Mouse (Mus musculus) erythroblast, adult 5-6 weeks (primary cell): ENCODE data around the gene C530025M09Rik. TPM values are rescaled to one million over a fixed set of nuclear protein-coding genes. Genes with fewer than 3 reads are reported as not detected.

Experiments
- ATAC-seq: replicated peaks from 2 replicates; pipeline ENCODE4 v1.8.0; 2016; ENCODE audit warnings: moderate number of reproducible peaks, mild to moderate bottlenecking, moderate TSS enrichment, inconsistent platforms; ENCODE audit not compliant: poor library complexity, low FRiP score, severe bottlenecking
- total RNA-seq, 2 experiments: library from RNA; stranded (forward) in 1 of 2; stranded (reverse) in 1 of 2; fragments of 150-400 nt in 1 of 2; fragments of 200-764, 138-1000 nt in 1 of 2; gene quantifications; 2 replicates each; pipeline versions ENCODE4 v1.2.3 to v1.2.4; 2015 to 2017; ENCODE audit warnings: low replicate concordance in 2 of 2

C530025M09Rik gene
- total RNA-seq, 2 experiments from 2014 or later: not detected

DNA sequence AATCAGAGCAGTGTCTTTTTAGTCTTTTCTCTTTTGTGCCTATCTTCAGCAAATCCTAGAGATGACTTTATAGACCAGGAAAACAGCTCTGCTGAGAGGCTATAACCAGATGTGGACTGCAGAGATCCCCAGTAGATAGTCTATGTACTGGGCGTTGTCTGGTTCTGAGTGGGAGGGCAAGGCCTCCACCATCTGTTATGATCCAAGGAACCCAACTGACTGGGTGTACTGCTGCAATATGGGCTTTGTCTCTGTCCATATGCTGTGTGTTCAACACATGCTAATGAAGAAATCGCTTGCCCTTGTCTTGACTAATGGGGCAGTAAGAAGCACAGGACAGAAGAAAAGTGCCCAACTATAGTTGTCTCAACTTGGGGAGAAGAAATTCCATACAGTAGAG, 25.8 kb downstream of the C530025M09Rik start:
- ATAC-seq: no peak

DNA sequence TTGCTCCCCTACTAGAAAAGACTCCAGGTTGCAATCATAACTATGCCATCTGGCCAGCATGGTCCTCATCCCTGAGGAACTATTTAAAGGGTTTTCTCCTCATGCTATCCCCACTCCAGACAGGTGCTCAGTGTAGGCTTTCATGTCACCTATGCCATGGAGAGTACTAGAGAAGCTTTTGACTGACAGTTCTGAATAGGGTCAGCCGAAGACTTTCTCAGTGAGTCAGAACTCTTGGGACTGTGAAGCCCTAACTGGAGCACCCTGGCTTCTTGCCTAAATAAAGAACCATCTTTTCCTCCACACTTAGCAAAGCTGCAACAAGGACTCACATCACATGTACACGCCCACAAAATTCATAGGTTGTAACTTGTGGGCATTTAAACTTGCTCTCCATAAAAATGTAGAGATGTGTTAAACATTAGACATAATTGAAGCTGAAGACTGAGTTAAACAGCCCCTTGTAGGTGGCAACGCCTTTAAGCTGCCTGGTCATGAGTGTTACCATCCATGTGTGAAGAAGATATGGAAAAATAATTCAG, 26.3 kb downstream of the C530025M09Rik start:
- no peak for ATAC-seq

DNA sequence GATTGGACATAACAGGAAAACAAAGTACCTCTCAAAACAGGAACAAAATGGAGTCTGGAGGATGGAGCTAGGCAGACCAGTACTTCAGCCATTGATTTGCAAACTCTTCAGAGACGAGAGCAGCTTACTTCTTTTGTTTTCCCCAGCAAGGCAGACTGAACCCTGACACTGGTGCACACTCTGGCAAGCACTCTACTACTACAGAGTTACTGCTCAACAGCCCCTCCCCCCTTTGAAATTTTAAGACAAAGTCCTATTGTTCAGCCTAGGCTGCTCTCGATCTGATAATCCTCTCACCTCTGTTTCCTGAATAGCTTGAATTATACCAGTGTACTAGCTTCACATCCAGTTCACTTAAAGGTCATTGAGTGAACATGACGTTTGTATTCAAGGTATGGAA, 32.4 kb downstream of the C530025M09Rik start:
- no peak for ATAC-seq

Other genes with a start within 250 kb of the C530025M09Rik start
- not detected in 2 replicates for gene Syndig1, start 2.0 kb downstream of the C530025M09Rik start, total RNA-seq (2015; ENCODE audit: low replicate concordance)
- gene Syndig1, start 2.0 kb downstream of the C530025M09Rik start, total RNA-seq (2017; ENCODE audit: low replicate concordance): not detected in 2 replicates